Mouse (Mus musculus): ENCODE results near the gene Atp2b2.

DNA sequence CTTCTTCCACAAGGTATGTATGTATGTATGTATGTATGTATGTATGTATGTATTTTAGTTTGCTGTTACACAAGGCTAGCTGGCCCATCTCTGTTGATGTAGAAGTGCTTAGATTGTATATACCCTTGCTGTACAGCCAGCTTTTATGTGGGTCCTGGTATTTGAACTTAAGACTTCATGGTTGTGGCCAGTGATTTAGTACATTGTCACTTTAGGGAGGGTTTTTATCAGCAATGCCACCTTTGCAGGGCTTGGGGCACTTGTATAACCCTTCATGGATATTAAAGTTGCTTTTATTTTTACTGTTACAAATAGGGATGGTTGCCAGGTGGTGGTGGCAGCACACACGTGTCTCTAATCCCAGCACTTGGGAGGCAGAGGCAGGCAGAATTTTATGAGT is 347.2 kb downstream of the Atp2b2 start:
- TF ChIP-seq EP300 (IDR thresholded peaks at IDR 0.05; ENCODE audit: low read depth in 1 of 2, low read length in 2 of 2) (no peak), ZMIZ1 (IDR thresholded peaks at IDR 0.05; ENCODE audit: low read depth, low read length) (no peak)

All from MEL (cell line).